Mouse (Mus musculus): Measurements from ENCODE around the gene Hnrnpk.
"Not testable (repeated sequence)": the region's sequence is repeated elsewhere in the genome, so short reads cannot be mapped to it uniquely, and the experiment has no call there.

Gene Hnrnpk

GRCm38 (mm10) chr13:58389324-58389951, 13.7 kb downstream of the Hnrnpk start:
- DNase-seq (ENCODE audit: low read depth, low spot score), result no peak

- no peak for DNase-seq (ENCODE audit: low read depth, low spot score)
Measured at GRCm38 (mm10) chr13:58388379-58388778, 14.8 kb downstream of the Hnrnpk start.

GRCm38 (mm10) chr13:58387948-58388347, 15.2 kb downstream of the Hnrnpk start:
- peak; percentile 81 for DNase-seq (ENCODE audit: low read depth, low spot score)

GRCm38 (mm10) chr13:58385547-58385920, 17.6 kb downstream of the Hnrnpk start:
- no peak for DNase-seq (ENCODE audit: low read depth, low spot score)

- peak; percentile 34 for DNase-seq (ENCODE audit: low read depth, low spot score)
Measured at GRCm38 (mm10) chr13:58384779-58385546, 18.2 kb downstream of the Hnrnpk start, which contains the start of gene 2210016F16Rik. Gene 2210016F16Rik, minus strand, starts transcription at chr13:58385225.

GRCm38 (mm10) chr13:58384371-58384770, 18.8 kb downstream of the Hnrnpk start:
- DNase-seq (ENCODE audit: low read depth, low spot score), result no peak

GRCm38 (mm10) chr13:58373153-58373470, 30.0 kb downstream of the Hnrnpk start:
- no peak for DNase-seq (ENCODE audit: low read depth, low spot score)

GRCm38 (mm10) chr13:58372278-58373152, 30.6 kb downstream of the Hnrnpk start:
- no peak for DNase-seq (ENCODE audit: low read depth, low spot score)

- no peak for DNase-seq (ENCODE audit: low read depth, low spot score)
Measured at GRCm38 (mm10) chr13:58368835-58369234, 34.3 kb downstream of the Hnrnpk start.

- no peak for DNase-seq (ENCODE audit: low read depth, low spot score)
Measured at GRCm38 (mm10) chr13:58367641-58368040, 35.5 kb downstream of the Hnrnpk start.

- no peak for DNase-seq (ENCODE audit: low read depth, low spot score)
Measured at GRCm38 (mm10) chr13:58366373-58366772, 36.8 kb downstream of the Hnrnpk start.

- DNase-seq (ENCODE audit: low read depth, low spot score), result not testable (repeated sequence)
Measured at GRCm38 (mm10) chr13:58365179-58365578, 38.0 kb downstream of the Hnrnpk start.

- no peak for DNase-seq (ENCODE audit: low read depth, low spot score)
Measured at GRCm38 (mm10) chr13:58364353-58365175, 38.6 kb downstream of the Hnrnpk start.

- DNase-seq (ENCODE audit: low read depth, low spot score), result no peak
Measured at GRCm38 (mm10) chr13:58359304-58359653, 43.9 kb downstream of the Hnrnpk start.

- DNase-seq (ENCODE audit: low read depth, low spot score), result peak; percentile 64
Measured at GRCm38 (mm10) chr13:58358629-58359303, 44.4 kb downstream of the Hnrnpk start, which contains the start of gene Kif27. Gene Kif27, minus strand, starts transcription at chr13:58359122.

- no peak for DNase-seq (ENCODE audit: low read depth, low spot score)
Measured at GRCm38 (mm10) chr13:58352996-58353395, 50.1 kb downstream of the Hnrnpk start.

GRCm38 (mm10) chr13:58350606-58351005, 52.5 kb downstream of the Hnrnpk start:
- no peak for DNase-seq (ENCODE audit: low read depth, low spot score)

- DNase-seq (ENCODE audit: low read depth, low spot score), result no peak
Measured at GRCm38 (mm10) chr13:58344505-58344904, 58.6 kb downstream of the Hnrnpk start.

All from skeletal muscle tissue, adult 2 months (tissue).